Mouse (Mus musculus) MN1 (cell line): ENCODE results near the gene Fblim1.
"Not testable (repeated sequence)": the region's sequence is repeated elsewhere in the genome, so short reads cannot be mapped to it uniquely, and the experiment has no call there.

Experiments
- DNase-seq: peaks from one replicate; pipeline ENCODE4 v3.0.0-alpha.2; 2016; ENCODE audit warnings: low spot score

Gene Fblim1

DNA sequence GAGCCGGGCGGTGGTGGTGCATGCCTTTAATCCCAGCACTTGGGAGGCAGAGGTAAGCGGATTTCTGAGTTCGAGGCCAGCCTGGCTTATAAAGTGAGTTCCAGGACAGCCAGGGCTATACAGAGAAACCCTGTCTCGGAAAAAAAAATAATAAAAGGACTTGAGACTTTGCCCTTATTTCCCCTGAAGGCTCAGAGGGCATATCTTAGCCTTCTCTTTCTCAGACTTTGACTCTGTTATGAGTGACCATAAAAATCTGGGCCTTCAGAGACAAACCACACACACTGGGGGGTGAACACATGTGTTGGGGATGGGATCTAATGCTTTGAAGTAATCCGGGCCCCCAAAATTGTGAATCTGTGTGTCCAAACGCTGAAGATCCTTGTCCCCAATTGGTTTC lies 38.7 kb downstream of the Fblim1 start:
- DNase-seq = not testable (repeated sequence)

DNA sequence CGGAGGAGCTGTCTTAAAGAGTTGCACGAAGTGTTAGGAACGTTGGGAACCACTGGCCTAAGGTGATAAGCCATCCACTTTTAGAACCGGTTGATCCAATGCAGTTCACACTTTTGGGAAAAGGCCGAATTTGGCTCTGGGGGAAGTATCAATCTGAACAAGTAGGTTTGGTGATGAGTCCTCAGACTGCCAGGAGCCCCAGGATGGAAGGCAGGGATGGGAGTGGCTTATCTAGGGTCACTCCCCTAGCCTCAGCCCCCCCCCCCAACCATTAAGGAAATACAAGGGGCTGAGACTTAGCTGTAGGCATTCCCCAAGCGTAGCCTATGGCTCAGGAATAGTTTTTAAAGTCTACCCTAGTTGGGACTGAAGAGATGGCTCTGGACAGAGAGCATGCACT lies 39.7 kb downstream of the Fblim1 start:
- no peak for DNase-seq

- no peak for DNase-seq
Observed at GRCm38 (mm10) chr4:141565325-141565724, 40.6 kb downstream of the Fblim1 start.

GRCm38 (mm10) chr4:141564660-141565059 lies 41.2 kb downstream of the Fblim1 start:
- DNase-seq = no peak

DNA sequence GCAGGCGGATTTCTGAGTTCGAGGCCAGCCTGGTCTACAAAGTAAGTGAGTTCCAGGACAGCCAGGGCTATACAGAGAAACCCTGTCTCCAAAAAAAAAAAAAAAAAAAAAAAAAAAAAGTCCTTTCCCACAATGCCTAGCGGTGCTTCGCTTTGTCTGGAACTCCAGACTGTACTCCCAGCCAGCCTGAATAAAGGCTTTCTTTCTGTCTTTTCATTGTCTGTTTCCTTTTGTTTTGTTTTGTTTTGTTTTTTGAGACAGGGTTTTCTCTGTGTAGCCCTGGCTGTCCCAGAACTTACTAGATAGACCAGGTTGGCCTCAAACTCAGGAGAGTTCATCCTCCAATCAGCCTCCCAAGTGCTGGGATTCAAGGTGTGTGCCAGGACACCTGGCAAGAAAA lies 41.7 kb downstream of the Fblim1 start:
- no peak for DNase-seq

GRCm38 (mm10) chr4:141562281-141562680 lies 43.6 kb downstream of the Fblim1 start:
- no peak for DNase-seq

DNA sequence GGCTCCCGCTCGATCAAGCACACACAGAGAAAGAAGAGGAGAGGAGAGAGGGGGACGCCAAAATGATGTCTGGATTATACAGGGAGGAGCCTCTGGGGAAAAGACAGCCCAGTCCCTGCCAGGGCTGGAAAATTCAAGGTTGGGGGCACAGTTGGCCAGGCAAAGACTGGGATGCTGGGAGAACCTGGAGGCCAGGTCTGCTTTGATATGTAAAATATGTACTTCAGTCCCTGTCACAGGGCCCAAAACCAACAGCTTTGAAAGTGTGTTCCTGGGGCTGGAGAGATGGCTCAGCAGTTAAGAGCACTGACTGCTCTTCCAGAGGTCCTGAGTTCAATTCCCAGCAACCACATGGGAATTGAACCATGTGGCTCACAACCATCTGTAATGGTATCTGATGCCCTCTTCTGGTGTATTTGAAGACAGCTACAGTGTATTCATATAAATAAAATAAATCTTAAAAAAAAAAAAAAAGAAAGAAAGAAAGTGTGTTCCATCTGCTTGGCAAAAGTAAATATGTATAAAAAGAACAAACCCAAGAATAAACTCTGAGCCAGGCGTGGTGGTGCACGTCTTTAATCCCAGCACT lies 44.5 kb downstream of the Fblim1 start:
- not testable (repeated sequence) for DNase-seq

DNA sequence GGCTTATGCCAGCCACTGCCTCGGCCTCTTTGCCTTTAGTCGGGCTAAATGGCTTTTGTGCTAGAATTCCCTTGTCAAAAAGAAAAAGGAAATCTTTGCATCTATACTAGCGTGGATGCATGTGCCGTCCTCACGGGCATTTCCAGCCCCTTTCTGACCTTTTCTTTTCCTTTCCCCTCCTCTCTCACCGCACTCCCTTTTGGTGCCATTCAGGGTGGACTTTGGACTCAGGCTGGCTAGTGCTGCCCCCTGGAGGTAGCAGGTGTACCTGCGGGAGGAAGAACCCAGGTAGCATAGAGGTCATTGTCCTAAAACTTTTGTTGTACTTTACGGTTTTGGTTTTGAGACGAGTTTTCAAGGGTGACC lies 46.0 kb downstream of the Fblim1 start:
- peak; percentile 86 for DNase-seq

GRCm38 (mm10) chr4:141559131-141559897 lies 46.6 kb downstream of the Fblim1 start:
- peak; percentile 93 for DNase-seq

GRCm38 (mm10) chr4:141558658-141559057 lies 47.2 kb downstream of the Fblim1 start:
- DNase-seq = peak; percentile 45

DNA sequence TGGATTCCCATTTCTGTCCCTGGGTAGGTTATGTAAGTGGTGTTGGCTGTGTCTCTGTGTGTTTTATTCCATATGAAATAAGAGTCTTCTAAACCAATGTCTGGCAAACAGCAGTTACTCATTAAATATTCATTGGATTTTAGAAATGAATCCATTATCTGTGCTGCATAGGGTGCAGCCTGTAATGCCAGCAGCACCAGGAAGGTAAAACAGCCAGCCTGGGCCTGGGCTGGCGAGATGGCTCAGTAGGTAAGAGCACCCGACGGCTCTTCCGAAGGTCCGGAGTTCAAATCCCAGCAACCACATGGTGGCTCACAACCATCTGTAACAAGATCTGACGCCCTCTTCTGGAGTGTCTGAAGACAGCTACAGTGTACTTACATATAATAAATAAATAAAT lies 49.7 kb downstream of the Fblim1 start:
- not testable (repeated sequence) for DNase-seq

- not testable (repeated sequence) for DNase-seq
Observed at GRCm38 (mm10) chr4:141554255-141554865, 51.5 kb downstream of the Fblim1 start.

- DNase-seq = no peak
Observed at GRCm38 (mm10) chr4:141552484-141552883, 53.4 kb downstream of the Fblim1 start.

- peak; percentile 51 for DNase-seq
Observed at GRCm38 (mm10) chr4:141547299-141547698, 58.6 kb downstream of the Fblim1 start.

GRCm38 (mm10) chr4:141546334-141547200 lies 59.3 kb downstream of the Fblim1 start:
- DNase-seq = peak; percentile 92

DNA sequence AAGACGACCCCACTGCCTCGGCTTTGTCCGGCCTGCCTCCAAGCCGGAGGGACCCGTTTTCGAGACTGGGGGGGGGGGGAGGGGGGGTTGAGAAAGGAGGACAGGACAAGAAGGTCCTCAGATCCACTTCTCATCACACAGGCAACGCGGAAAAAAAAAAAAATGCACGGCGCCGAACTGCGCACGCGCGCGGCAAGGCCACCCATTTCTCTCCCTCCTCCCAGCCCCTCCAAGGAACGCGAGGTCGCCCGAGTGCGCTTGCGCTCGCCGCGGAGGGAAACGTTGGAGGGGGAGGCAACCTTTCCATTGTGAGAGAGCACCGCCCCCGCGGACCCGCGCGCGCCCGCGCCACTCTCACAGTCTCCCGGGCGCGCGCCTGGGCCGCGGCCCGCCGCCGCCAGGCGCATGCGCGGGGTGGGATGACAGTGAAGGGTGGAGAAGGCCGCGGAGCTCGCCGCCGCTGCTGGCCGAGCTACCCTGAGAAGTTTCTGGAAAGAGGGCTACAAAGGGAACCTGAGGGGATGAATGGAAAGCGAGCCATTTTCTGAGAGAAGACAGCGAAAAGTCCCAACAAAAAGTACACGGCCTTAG lies 60.1 kb downstream of the Fblim1 start:
- DNase-seq = peak; percentile 99

DNA sequence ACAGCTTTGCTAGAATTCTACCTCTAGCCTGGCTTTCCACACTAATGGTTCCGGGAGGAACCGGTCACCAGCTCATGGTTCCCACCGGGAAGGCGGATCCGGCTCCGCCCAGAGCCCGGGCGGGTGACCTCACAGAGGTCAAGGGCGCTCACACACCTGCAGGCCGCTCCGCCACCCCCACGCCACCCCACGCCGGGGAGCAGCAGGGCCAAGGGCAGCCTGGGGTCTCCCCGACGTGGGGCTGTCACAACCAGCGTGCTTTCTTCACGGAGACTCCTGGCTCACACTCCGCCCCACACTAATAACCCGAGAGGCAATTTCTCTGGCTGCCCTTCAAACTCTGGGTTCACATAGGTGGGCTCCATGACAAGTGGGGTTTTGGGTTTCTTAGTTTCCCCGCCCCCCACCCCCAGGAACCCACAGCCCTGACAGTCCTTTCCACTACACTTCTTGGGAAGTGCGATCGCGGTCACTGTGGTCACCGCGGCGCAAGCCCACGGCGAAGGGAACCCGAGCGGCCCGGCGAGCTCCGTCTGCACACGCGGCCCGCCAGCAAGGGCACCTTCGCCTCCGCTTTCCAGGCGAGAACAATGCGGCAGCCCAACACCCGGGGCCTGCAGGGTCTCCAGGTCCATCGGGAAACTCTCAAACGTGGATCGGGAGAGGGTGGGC lies 60.7 kb downstream of the Fblim1 start:
- peak; percentile 86 for DNase-seq

DNA sequence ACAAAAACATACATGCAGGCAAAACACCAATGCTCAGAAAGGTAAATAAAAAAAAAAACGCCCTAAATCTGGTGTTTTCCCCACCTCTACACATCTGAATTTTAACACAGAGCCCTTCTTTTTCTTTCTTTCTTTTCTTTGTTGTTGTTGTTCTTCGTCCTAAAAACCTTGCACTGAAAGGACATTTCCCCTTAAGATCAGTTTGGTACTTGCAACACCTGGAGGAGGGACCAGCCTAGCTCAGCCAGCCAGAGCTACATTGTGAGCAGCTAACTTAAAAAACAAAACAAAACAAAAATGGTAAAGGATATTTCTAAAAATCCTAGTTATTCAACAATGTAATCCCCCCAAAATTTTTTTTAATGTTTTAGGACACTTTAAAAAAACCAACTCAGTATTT lies 61.4 kb downstream of the Fblim1 start:
- DNase-seq = no peak

DNA sequence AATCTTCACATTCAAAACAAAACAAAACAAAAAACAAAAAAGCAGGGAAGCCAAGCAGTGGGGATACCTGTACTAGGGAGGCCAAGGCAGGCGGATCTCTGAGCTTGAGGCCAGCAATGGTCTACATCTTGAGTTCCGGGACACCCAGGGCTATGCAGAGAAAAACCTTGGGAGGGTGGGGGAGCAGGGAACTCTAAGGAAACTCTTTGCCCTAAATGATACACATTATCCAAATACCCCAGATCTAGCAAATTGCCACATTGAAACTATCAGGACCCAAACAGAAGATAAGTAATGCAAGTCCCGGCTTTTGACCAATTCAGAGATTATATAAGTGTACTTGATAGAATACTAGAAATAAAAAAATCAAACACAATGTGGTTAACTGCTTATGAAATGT lies 62.3 kb downstream of the Fblim1 start:
- no peak for DNase-seq

DNA sequence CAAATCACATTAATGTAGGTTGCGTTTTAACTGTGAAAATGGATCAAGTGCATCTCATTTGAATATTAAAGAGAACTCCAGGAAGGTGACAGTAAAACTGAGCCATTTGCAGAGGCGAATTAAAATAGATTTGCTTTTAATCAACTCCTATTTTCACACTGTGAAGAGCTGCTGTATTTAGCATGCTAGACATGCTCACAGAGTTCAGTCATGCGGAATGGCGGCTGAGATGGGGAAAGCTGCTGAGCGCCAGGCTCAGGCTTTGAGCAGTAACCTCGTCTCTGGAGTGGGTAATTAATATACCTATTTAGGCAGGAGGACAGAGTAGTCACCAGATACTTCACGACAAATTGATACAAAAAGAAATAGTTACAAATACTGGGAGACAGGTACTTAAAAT lies 64.0 kb downstream of the Fblim1 start:
- peak; percentile 39 for DNase-seq

DNA sequence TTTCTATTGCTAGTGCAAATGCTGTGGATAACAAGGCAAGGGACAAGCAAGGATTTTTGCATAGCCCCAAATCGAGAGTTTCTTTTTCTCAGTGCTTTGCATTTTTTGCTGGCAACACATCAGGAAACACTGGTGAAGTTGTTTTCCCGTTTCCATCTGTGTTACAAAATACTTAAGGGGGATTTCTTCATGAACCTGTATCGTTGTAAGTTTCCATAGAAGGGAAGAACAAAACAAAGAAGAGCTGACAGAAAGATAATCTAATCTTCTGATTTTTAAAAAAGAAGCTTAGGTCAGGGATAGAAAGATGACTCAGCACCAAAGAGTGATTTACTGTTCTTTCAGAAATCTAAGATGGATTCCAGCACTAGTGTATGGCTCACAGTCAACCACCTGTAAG lies 65.1 kb downstream of the Fblim1 start:
- DNase-seq = no peak
